Mouse (Mus musculus) urinary bladder, postnatal 4 days (tissue): ENCODE data around the gene Olfr294.

ENCODE experiments used
- DNase-seq, 2 experiments: peaks; one replicate each; pipeline ENCODE4 v3.0.0; 2021 to 2022; ENCODE audit warnings: low spot score in 2 of 2

The Olfr294 gene

GRCm38 (mm10) chr7:86616543-86616942 lies at the start of gene Olfr294:
Gene Olfr294 (minus strand): TSS chr7:86616643.
- DNase-seq = no peak

- no peak for DNase-seq
Observed at GRCm38 (mm10) chr7:86648761-86649160, 32.3 kb upstream of the Olfr294 start, which contains the start of gene Olfr293. Gene Olfr293 (plus strand): TSS chr7:86649061.

- DNase-seq = no peak
Observed at GRCm38 (mm10) chr7:86583562-86583961, 32.9 kb downstream of the Olfr294 start, which contains the start of gene Olfr295. Gene Olfr295 (plus strand): TSS chr7:86583862.
